Mouse (Mus musculus): ENCODE measurements at regions not wholly inside any gene's neighbourhood (a gene's known extent, or its start where the extent isn't known, plus 50 kb on each side); places are given as distances from the start of the nearest gene placed in this dataset.

DNA sequence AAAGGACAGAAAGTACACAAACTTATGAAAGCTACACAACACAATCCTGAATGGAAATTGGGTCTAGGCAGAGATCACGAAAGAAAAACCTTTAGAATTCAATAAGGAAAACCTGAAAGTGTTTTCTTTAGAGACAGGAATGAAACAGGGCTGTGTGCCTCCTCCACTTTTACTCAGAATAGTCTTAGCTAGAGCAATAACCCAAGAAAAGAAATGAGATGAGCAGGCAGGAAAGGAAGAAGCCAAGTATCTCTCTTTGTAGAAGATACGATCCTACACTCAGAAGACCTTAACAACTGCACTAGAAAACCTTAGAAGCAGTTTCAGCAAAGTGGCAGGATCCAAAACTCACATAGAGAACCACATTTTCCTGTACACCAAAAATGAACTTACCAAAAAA, 218.0 kb downstream of the Hace1 start:
- no peak overlapping the region for H3K9ac ChIP-seq (ENCODE audit: low read length)
- 77% methylated on average over 2 of the region's 2 CpGs for WGBS
- H3K4me1 ChIP-seq (ENCODE audit: control insufficient read depth in 2 of 2, insufficient read depth in 2 of 2, low read length in 2 of 2) = no peaks in the 10 kb centered on the region
- H3K9me3 ChIP-seq (ENCODE audit: control insufficient read depth, low read length) = no peaks in the 10 kb centered on the region
- no peak overlapping the region for H3K4me2 ChIP-seq (ENCODE audit: low read length)
- no peaks in the 10 kb centered on the region for H3K36me3 ChIP-seq (ENCODE audit: control insufficient read depth, insufficient read depth, low read length)
- H3K27me3 ChIP-seq (ENCODE audit: control insufficient read depth, insufficient read depth, low read length) = no peaks in the 10 kb centered on the region
- H3K4me3 ChIP-seq (ENCODE audit: control insufficient read depth in 1 of 2, insufficient read depth in 1 of 2, low read depth in 1 of 2, low read length in 2 of 2) = no peak overlapping the region
- ATAC-seq (ENCODE audit: insufficient number of reproducible peaks, insufficient read depth, low FRiP score, low read depth) = no peak
- no peak overlapping the region for H3K27ac ChIP-seq (replicated peaks in 1 of 2; ENCODE audit: control insufficient read depth in 1 of 2, insufficient read depth in 1 of 2, low read depth in 2 of 2, low read length in 2 of 2)

DNA sequence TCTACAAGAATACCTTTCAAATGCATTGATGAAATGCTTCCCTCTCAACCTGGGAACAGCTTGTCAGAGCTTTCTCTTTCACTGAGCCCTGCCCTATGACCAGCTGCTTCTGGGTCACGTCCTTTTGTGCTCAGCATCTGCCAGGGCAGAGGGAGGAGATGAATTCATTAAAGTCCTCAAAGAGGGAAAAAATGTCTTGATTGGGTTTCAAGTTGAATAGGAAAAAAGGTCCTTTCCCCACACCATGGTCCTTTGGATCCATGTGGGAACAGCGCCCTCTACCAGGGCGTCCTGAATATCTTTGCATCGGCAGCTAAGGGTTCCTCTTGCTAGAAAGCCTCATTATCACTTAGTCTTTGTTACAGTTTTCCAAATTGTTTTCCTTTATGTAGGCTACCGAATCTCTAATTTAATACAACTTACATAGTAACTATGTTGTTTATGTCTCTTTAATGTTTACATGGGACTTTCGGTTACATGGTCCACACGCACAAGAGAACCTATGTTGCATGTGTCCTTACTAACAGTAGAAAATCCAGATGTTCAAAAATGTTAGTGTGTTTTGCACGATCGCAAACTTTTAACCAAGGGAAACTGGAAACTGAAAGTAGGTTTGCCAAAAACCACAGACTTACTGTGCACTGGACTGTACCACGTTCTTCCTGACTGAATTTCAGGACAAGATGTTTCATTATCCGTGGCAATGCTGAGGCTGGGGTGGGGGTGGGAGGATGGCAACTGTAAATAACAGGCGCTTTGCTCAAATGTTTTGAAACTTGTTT, 222.6 kb downstream of the Hace1 start:
- 53% methylated on average over 12 of the region's 12 CpGs for WGBS

GRCm38 (mm10) chr10:45801463-45801862, 223.8 kb downstream of the Hace1 start:
- Histone ChIP-seq H3K4me3 (ENCODE audit: control insufficient read depth in 1 of 2, insufficient read depth in 1 of 2, low read depth in 1 of 2, low read length in 2 of 2) (no peak overlapping the region), H3K4me1 (ENCODE audit: control insufficient read depth in 2 of 2, insufficient read depth in 2 of 2, low read length in 2 of 2) (no peaks in the 10 kb centered on the region), H3K9ac (ENCODE audit: low read length) (no peak overlapping the region), H3K36me3 (ENCODE audit: control insufficient read depth, insufficient read depth, low read length) (no peaks in the 10 kb centered on the region), H3K9me3 (ENCODE audit: control insufficient read depth, low read length) (no peaks in the 10 kb centered on the region), H3K27me3 (ENCODE audit: control insufficient read depth, insufficient read depth, low read length) (no peaks in the 10 kb centered on the region), H3K27ac (replicated peaks in 1 of 2; ENCODE audit: control insufficient read depth in 1 of 2, insufficient read depth in 1 of 2, low read depth in 2 of 2, low read length in 2 of 2) (no peak overlapping the region), H3K4me2 (ENCODE audit: low read length) (no peak overlapping the region)
- no peak for ATAC-seq (ENCODE audit: insufficient number of reproducible peaks, insufficient read depth, low FRiP score, low read depth)
- 47% methylated on average over 1 of the region's 1 CpGs for WGBS

More for the DNA sequence above, 222.6 kb downstream of the Hace1 start:
- Histone ChIP-seq H3K9ac (ENCODE audit: low read length) (no peak overlapping the region), H3K27me3 (ENCODE audit: control insufficient read depth, insufficient read depth, low read length) (no peaks in the 10 kb centered on the region), H3K27ac (replicated peaks in 1 of 2; ENCODE audit: control insufficient read depth in 1 of 2, insufficient read depth in 1 of 2, low read depth in 2 of 2, low read length in 2 of 2) (no peak overlapping the region), H3K4me1 (ENCODE audit: control insufficient read depth in 2 of 2, insufficient read depth in 2 of 2, low read length in 2 of 2) (no peaks in the 10 kb centered on the region), H3K9me3 (ENCODE audit: control insufficient read depth, low read length) (no peaks in the 10 kb centered on the region), H3K4me2 (ENCODE audit: low read length) (no peak overlapping the region), H3K4me3 (ENCODE audit: control insufficient read depth in 1 of 2, insufficient read depth in 1 of 2, low read depth in 1 of 2, low read length in 2 of 2) (no peak overlapping the region), H3K36me3 (ENCODE audit: control insufficient read depth, insufficient read depth, low read length) (no peaks in the 10 kb centered on the region)
- no peak for ATAC-seq (ENCODE audit: insufficient number of reproducible peaks, insufficient read depth, low FRiP score, low read depth)

DNA sequence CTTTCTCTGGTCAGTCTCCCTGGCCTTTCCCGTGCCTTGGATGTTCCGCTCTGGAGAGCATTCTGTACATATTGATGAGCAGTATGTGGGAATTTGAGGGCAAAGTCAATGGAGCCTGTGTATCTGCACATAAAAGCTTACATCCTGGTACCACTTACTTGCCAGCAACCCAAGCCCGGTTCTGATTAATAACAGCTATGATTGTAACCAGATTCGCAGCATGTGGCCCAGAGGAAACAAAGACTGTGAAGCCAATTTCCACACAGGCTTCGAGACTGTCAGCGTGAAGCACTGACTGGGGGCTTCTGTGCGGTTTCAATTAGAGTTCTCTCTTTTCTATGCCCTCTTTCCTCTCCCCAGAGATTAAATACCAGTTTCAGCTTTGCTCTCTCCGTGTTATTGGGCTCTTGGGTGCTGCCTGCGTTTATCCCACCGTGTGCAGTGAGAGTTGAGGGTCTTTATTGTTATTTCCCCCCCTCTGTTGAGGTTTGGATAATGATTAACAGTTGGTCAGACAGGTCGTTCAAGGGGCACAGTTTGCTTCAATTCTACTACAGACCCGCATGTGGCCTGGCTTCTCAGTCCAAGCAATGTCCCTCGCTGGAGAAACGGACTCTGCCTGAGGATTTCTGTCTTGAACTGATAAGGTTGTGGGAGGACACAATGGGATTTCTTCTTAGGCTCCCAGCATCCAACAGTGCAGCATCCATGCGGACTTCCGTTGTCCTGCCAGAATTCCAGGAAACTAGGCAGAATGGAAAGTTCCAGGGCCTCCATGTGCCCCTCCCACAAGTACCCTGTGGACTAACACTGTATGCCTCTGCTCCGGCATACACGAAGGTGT, 229.6 kb downstream of the Hace1 start:
- ATAC-seq (ENCODE audit: insufficient number of reproducible peaks, insufficient read depth, low FRiP score, low read depth) = no peak
- Histone ChIP-seq H3K4me3 (ENCODE audit: control insufficient read depth in 1 of 2, insufficient read depth in 1 of 2, low read depth in 1 of 2, low read length in 2 of 2) (no peak overlapping the region), H3K4me2 (ENCODE audit: low read length) (no peak overlapping the region), H3K9me3 (ENCODE audit: control insufficient read depth, low read length) (no peaks in the 10 kb centered on the region), H3K9ac (ENCODE audit: low read length) (no peak overlapping the region), H3K27ac (replicated peaks in 1 of 2; ENCODE audit: control insufficient read depth in 1 of 2, insufficient read depth in 1 of 2, low read depth in 2 of 2, low read length in 2 of 2) (no peak overlapping the region), H3K36me3 (ENCODE audit: control insufficient read depth, insufficient read depth, low read length) (no peaks in the 10 kb centered on the region), H3K27me3 (ENCODE audit: control insufficient read depth, insufficient read depth, low read length) (no peaks in the 10 kb centered on the region), H3K4me1 (ENCODE audit: control insufficient read depth in 2 of 2, insufficient read depth in 2 of 2, low read length in 2 of 2) (no peaks in the 10 kb centered on the region)
- 69% methylated on average over 18 of the region's 18 CpGs for WGBS

DNA sequence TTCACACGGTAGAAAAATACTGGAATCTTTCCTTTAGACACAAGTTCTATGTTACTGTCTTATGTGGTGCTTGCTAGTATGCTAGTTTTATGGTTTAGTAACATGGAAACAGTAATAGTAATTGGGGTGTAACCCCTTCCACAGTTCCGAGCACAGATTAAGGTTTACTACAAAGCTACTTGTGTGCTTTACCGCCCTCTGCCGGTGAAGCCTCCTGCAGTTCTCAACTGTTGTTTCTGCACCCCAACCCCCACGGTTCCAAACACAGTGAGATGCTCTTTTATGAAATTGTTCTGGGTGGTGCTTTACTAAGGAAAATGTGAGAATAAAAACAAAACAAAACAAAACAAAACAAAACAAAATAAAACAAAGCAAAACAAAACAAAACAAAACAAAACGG, 234.3 kb downstream of the Hace1 start:
- no peaks in the 10 kb centered on the region for H3K9me3 ChIP-seq (ENCODE audit: control insufficient read depth, low read length)
- no peak for ATAC-seq (ENCODE audit: insufficient number of reproducible peaks, insufficient read depth, low FRiP score, low read depth)
- WGBS = 46% methylated on average over 6 of the region's 6 CpGs
- H3K9ac ChIP-seq (ENCODE audit: low read length) = no peak overlapping the region
- no peak overlapping the region for H3K4me2 ChIP-seq (ENCODE audit: low read length)
- H3K36me3 ChIP-seq (ENCODE audit: control insufficient read depth, insufficient read depth, low read length) = no peaks in the 10 kb centered on the region
- no peak overlapping the region for H3K4me3 ChIP-seq (ENCODE audit: control insufficient read depth in 1 of 2, insufficient read depth in 1 of 2, low read depth in 1 of 2, low read length in 2 of 2)
- no peak overlapping the region for H3K27ac ChIP-seq (replicated peaks in 1 of 2; ENCODE audit: control insufficient read depth in 1 of 2, insufficient read depth in 1 of 2, low read depth in 2 of 2, low read length in 2 of 2)
- H3K4me1 ChIP-seq (ENCODE audit: control insufficient read depth in 2 of 2, insufficient read depth in 2 of 2, low read length in 2 of 2) = no peaks in the 10 kb centered on the region
- H3K27me3 ChIP-seq (ENCODE audit: control insufficient read depth, insufficient read depth, low read length) = no peaks in the 10 kb centered on the region

DNA sequence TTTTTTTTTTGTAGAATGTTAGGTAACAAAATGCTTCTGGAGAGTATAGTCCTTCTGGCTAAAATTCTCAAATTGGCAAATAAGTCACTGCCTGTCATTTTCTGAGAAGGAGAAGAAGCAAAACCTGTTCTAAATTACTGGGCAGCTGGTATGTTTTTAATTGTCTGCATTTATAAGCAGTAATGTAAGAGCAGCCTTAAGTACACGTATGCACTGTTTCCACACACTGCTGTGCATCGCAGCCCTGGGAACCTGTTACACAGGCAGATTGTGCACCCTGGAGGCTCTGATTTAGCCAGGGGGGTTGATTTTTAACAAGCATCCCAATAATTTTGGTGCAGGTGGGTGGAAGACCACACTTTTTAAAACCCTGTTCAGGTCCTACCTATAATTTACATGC, 236.2 kb downstream of the Hace1 start:
- Histone ChIP-seq H3K4me1 (ENCODE audit: control insufficient read depth in 2 of 2, insufficient read depth in 2 of 2, low read length in 2 of 2) (no peaks in the 10 kb centered on the region), H3K9me3 (ENCODE audit: control insufficient read depth, low read length) (no peaks in the 10 kb centered on the region), H3K36me3 (ENCODE audit: control insufficient read depth, insufficient read depth, low read length) (no peaks in the 10 kb centered on the region), H3K4me2 (ENCODE audit: low read length) (no peak overlapping the region), H3K9ac (ENCODE audit: low read length) (no peak overlapping the region), H3K27ac (replicated peaks in 1 of 2; ENCODE audit: control insufficient read depth in 1 of 2, insufficient read depth in 1 of 2, low read depth in 2 of 2, low read length in 2 of 2) (no peak overlapping the region), H3K27me3 (ENCODE audit: control insufficient read depth, insufficient read depth, low read length) (no peaks in the 10 kb centered on the region), H3K4me3 (ENCODE audit: control insufficient read depth in 1 of 2, insufficient read depth in 1 of 2, low read depth in 1 of 2, low read length in 2 of 2) (no peak overlapping the region)
- 89% methylated on average over 2 of the region's 2 CpGs for WGBS
- ATAC-seq (ENCODE audit: insufficient number of reproducible peaks, insufficient read depth, low FRiP score, low read depth) = no peak

- 78% methylated on average over 4 of the region's 4 CpGs for WGBS
- Histone ChIP-seq H3K4me1 (ENCODE audit: control insufficient read depth in 2 of 2, insufficient read depth in 2 of 2, low read length in 2 of 2) (no peaks in the 10 kb centered on the region), H3K4me3 (ENCODE audit: control insufficient read depth in 1 of 2, insufficient read depth in 1 of 2, low read depth in 1 of 2, low read length in 2 of 2) (no peak overlapping the region), H3K4me2 (ENCODE audit: low read length) (no peak overlapping the region), H3K27ac (replicated peaks in 1 of 2; ENCODE audit: control insufficient read depth in 1 of 2, insufficient read depth in 1 of 2, low read depth in 2 of 2, low read length in 2 of 2) (no peak overlapping the region), H3K9ac (ENCODE audit: low read length) (no peak overlapping the region), H3K9me3 (ENCODE audit: control insufficient read depth, low read length) (no peaks in the 10 kb centered on the region), H3K36me3 (ENCODE audit: control insufficient read depth, insufficient read depth, low read length) (no peaks in the 10 kb centered on the region), H3K27me3 (ENCODE audit: control insufficient read depth, insufficient read depth, low read length) (no peaks in the 10 kb centered on the region)
- ATAC-seq (ENCODE audit: insufficient number of reproducible peaks, insufficient read depth, low FRiP score, low read depth) = no peak
These were observed 239.1 kb downstream of the Hace1 start for GRCm38 (mm10) chr10:45816679-45817078.

All from heart, embryonic 14.5 days (tissue).